Mouse (Mus musculus) stomach, embryonic 14.5 days (tissue): Measurements from ENCODE around the gene Spata48. TPM values are rescaled to one million over a fixed set of nuclear protein-coding genes. Genes with fewer than 3 reads are reported as not detected.

Experiments
- polyA plus RNA-seq: library from polyadenylated mRNA; unstranded; fragments of >200 nt; fragmentation: Nextera tagmentation; extraction: Ambion mirVana; gene quantifications from 2 replicates; pipeline ENCODE4 v1.2.1, GENCODE M21; 2014

Spata48 gene
- polyA plus RNA-seq, 1 experiment from 2014 or later = 2.3 TPM

Other genes with a start within 250 kb of the Spata48 start
- gene Zpbp, start 314 bp downstream of the Spata48 start, polyA plus RNA-seq = 1.0 TPM in 2 replicates
- gene 4930512M02Rik, start 165.7 kb downstream of the Spata48 start, polyA plus RNA-seq = not detected in 2 replicates
- gene Ikzf1, start 222.9 kb downstream of the Spata48 start, polyA plus RNA-seq = 2.2 and 2.6 TPM in 2 replicates